In genomic region chr5:107597301-107598077, GRCm38 (mm10) we compare ENCODE assay signal across 8 mouse cellular contexts. TPM values are rescaled to one million over a fixed set of nuclear protein-coding genes. Genes with fewer than 3 reads are reported as not detected.
DNase-seq lines count a peak whose midpoint lies in the region; ATAC-seq lines count a peak whose summit lies in the region.

Gene Rpap2 (plus strand): TSS chr5:107597373.
Gene Glmn (minus strand): TSS chr5:107597888.

- H3K4me1 ChIP-seq in hindbrain, embryonic 12.5 days = peaks cover 4% of the 10 kb centered on the region; the same call in 1 of the 2 replicates

- H3K27ac ChIP-seq in hindbrain, embryonic 12.5 days = peak within 1 kb of the TSS; percentile 91

- H3K9me3 ChIP-seq in hindbrain, embryonic 12.5 days (replicated peaks) = no peaks in the 10 kb centered on the region

- H3K4me3 ChIP-seq in hindbrain, embryonic 12.5 days = peak within 1 kb of the TSS; percentile 63

- peaks cover 20% of the 10 kb centered on the region for H3K36me3 ChIP-seq in hindbrain, embryonic 12.5 days

- WGBS in hindbrain, embryonic 12.5 days = under 1% methylated on average over 43 of the region's 64 CpGs

- no peaks in the 10 kb centered on the region for H3K27me3 ChIP-seq in hindbrain, embryonic 12.5 days

- peak within 1 kb of the TSS; percentile 82 for H3K9ac ChIP-seq in hindbrain, embryonic 12.5 days

- peak; percentile 97 for ATAC-seq in hindbrain, embryonic 12.5 days (ENCODE audit: low FRiP score)

- peak within 1 kb of the TSS; percentile 65 for H3K4me2 ChIP-seq in hindbrain, embryonic 12.5 days (replicated peaks)

- peak; percentile 88 for DNase-seq in NIH3T3 (ENCODE audit: low read depth)
- DNase-seq in cerebellum, postnatal 10 days = peak; percentile 94 to 95
- peak; percentile 68 to 82 for DNase-seq in frontal cortex, postnatal 10 days (ENCODE audit: low spot score in 2 of 2)
- peak; percentile 82 to 85 for DNase-seq in layer of hippocampus, postnatal 14 days (ENCODE audit: low spot score in 2 of 2)
- peak; percentile 85 for DNase-seq in lung, postnatal 14 days
- peak; percentile 67 for DNase-seq in retina, adult 2 months (ENCODE audit: low read depth, low spot score)
- peak; percentile 90 to 91 for DNase-seq in thymus, postnatal 36 days

RNA-seq across cellular contexts. Expression of gene Rpap2, which starts in this region (rescaled TPM):
- 20.1 and 22.6 TPM in 2 replicates for polyA plus RNA-seq in hindbrain, embryonic 12.5 days (2016; fragmentation: Nextera tagmentation; extraction: Ambion mirVana)
- 10 to 100 TPM; 21.2 to 22.1 TPM for total RNA-seq in layer of hippocampus, postnatal 14 days (2021)

RNA-seq across cellular contexts. Expression of gene Glmn, which starts in this region (rescaled TPM):
- 34.2 and 42.7 TPM in 2 replicates for polyA plus RNA-seq in hindbrain, embryonic 12.5 days (2016; fragmentation: Nextera tagmentation; extraction: Ambion mirVana)
- total RNA-seq in layer of hippocampus, postnatal 14 days (2021) = 10 to 100 TPM; 17.2 to 17.6 TPM

Comparison
In these comparisons a context has a peak if more than half of its experiments do, and no peak if none do; other contexts are left out.
1. Peak in every context shown above with its lines: DNase-seq, ATAC-seq, H3K4me3 ChIP-seq and H3K27ac ChIP-seq.